Mouse (Mus musculus) spleen, postnatal 36 days (tissue): ENCODE results near the gene Dhrs1.

Experiments used
- DNase-seq, 2 experiments: peaks; one replicate each; pipeline ENCODE4 v3.0.0; 2022; ENCODE audit warnings: low spot score in 2 of 2, mixed read lengths in 1 of 2

Dhrs1 gene

GRCm38 (mm10) chr14:55745180-55745860 lies at the start of gene Dhrs1, which contains the start of gene Nop9:
TSS of gene Dhrs1 (minus strand) at chr14:55745690.
TSS of gene Nop9 (plus strand) at chr14:55745693.
- DNase-seq, result peak; percentile 81 to 84

GRCm38 (mm10) chr14:55793946-55794345 lies 48.5 kb upstream of the Dhrs1 start:
- DNase-seq, result no peak

- DNase-seq, result no peak
Measured at GRCm38 (mm10) chr14:55793461-55793860, 48.0 kb upstream of the Dhrs1 start.

DNA sequence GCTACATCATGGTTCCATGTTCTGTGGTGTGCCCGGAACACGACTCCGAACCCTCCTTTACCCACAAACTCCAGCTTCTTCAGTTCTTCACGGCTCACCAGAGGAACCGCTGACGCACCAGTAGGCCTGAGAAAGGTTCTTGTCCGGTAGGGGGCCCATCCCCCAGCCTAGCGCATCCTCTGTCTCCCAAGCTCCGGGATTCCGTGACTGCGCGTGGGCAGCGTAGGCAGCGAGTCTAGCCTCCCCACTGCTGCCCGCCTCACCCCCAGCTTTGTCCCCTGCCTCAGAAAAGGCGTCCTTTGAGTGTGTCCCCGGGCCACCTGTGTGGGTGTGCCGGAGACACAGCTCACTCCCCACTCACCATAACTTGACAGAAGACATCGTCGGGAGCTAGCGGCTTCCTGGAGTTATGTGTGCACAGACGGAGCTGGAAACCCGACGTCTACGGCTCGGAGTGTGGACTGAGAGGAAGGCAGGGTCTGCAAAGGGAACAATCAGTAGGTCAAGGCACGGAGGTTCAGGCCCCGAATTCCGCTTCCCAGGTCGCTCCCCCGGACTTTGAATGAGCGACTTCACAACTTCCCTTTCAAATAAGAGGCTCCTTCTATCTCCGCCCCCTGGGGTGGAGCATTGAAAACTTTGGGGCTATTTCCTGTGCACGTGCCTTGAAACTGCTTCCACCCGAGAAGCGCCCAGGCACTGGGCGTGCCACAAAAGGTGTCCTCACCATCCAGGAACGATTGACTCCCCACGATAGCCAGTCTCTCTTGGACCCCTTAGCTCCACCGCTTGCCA lies 43.0 kb upstream of the Dhrs1 start, which contains the start of gene Ripk3:
Ripk3 (minus strand) TSS at position 610 of the 795 bp plus-strand sequence.
- peak; percentile 77 to 84 for DNase-seq

GRCm38 (mm10) chr14:55787731-55788130 lies 42.2 kb upstream of the Dhrs1 start:
- DNase-seq, result peak in 1 of 2 experiments; percentile 0

DNA sequence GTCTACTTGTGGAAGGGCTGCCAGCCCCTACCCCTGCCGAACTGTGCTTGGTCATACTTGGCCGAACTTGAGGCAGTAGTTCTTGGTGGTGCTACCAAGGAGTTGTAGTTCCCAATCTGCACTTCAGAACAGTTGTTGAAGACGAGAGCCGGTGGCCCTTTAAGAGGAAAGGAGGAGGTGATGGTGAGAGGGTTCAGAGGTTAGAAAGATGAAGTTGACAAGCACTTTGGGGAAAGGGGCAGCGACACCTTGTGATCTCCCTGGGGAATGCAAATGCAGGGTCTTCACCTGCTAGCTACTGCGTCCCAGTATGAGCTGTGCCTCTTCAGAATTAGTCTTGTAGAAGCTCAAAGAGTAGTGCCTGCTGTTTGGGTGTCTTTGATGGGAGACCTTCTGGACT lies 39.7 kb upstream of the Dhrs1 start:
- DNase-seq, result peak in 1 of 2 experiments; percentile 0

GRCm38 (mm10) chr14:55783958-55784235 lies 38.4 kb upstream of the Dhrs1 start, which contains the start of gene Adcy4:
TSS of gene Adcy4 (minus strand) at chr14:55784095.
- DNase-seq, result no peak

GRCm38 (mm10) chr14:55783171-55783957 lies 37.9 kb upstream of the Dhrs1 start:
- peak; percentile 0 for DNase-seq

DNA sequence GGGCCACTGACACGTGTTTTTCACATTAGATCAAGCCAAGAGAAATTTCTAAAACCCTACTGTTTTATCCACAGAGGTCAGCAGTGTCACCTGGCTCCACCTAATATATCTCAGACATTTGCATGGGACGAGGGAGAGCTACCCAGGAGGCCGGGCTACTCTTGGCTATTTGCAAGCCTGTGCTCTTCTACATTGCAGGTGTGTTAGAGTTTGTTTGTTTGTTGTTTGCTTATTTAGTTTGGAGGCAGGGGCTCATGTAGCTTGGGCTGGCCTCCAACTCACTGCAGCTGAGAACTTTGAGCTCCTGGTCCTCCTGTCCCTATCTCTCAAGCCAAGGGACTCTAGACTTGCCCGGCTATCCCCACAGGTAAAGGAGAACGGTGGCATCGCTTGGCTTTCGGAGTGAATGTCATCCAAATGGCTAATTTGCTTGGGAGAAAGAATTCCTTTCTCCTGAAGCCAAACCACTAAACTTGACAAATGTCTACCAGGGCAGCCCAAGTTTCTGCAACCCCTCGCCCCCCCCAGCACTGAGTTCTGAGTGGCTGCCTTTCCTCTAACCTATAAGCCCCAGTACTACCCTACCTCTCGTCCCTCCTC lies 37.0 kb upstream of the Dhrs1 start:
- DNase-seq, result peak; percentile 0 to 1

DNA sequence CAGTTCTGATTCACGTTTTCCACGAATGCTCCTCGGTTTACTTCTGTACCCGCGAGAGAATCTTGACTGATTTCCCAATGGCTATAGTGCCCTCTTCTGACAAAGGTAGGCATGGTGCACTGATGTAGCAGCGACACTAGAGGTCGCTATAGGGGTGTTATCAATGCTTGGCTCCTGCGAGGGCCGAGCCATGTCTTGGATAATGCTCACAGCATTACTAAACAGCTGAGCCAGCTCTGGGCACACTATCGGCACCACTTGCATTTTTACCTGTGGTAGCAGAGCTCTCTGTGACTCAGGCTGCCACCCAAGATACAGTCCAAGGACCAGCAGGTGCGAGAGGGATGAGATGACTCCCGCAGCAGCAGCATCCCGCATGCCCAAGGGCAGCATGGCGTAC lies 35.8 kb upstream of the Dhrs1 start:
- DNase-seq, result peak; percentile 45 to 51

- DNase-seq, result peak; percentile 0 to 1
Measured at GRCm38 (mm10) chr14:55780736-55781135, 35.2 kb upstream of the Dhrs1 start.

- peak in 1 of 2 experiments; percentile 0 for DNase-seq
Measured at GRCm38 (mm10) chr14:55779656-55780055, 34.2 kb upstream of the Dhrs1 start.

GRCm38 (mm10) chr14:55778686-55779085 lies 33.2 kb upstream of the Dhrs1 start:
- peak in 1 of 2 experiments; percentile 1 for DNase-seq

DNA sequence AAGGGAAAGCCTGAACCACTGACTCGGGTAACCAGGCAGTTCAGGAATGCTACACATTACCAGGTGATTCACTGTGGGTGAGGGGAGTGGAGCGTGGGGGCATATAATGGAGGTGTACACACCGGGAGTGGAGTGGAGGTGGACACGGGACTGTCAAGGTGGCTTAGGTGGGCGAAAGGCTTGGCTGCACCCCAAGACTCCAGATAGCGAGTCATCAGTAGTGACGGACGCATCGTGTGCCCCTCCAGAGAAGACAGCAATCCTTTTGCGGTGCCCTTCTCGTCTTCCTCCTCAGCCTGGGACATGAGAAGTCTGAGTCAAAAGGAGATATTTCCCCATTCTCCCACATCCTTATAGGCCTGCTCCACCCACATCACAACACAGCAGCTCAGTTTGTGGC lies 32.3 kb upstream of the Dhrs1 start:
- DNase-seq, result no peak

GRCm38 (mm10) chr14:55777176-55777575 lies 31.7 kb upstream of the Dhrs1 start:
- DNase-seq, result no peak

DNA sequence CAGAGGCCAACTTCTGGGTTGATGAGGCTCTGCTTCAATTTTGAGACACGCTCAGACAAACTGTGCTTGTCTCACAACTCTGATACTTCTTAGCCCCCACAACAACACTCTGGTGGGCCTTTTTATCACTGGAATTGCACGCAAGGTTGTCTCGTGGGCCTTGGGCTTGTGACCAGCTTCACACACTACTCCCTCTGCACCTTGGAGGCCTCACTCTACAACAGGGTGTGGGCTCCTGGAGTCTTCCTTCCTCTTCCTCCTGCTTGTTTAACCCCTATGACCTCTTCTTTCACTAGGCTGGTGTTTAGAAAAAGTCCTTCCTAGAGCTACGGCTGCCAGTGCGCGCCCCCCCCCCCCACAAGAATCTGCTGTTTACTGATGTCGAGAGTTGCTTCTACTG lies 31.2 kb upstream of the Dhrs1 start:
- DNase-seq, result no peak

DNA sequence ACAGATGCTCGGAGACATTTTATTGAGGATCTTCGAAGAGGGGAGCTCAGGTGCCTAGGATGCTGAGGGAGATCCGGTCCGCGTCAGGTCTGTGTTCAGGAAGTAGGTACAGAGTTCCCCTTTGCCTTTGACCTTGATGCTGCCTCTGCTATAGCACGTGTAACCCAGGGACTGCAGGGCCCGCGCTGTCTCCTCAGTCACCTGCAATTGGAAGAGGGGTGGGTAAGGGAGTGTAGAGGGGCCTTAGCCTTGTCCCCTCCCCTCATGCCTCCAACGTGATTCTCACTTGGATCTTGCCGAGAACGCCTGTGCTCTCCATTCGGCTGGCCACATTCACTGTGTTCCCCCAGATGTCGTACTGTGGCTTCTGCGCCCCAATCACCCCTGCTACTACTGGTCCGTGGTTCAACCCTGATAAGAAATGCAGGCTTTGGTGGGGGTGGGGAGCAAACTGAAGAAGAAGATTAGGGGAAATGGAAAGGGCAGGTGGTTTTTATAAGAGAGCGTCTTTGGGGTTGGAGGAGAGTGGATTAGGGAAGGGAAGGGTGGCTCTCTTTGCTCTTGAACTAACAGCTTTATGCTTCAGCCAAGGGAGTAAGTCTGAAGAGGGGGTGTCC lies 23.7 kb upstream of the Dhrs1 start:
- DNase-seq, result no peak

DNA sequence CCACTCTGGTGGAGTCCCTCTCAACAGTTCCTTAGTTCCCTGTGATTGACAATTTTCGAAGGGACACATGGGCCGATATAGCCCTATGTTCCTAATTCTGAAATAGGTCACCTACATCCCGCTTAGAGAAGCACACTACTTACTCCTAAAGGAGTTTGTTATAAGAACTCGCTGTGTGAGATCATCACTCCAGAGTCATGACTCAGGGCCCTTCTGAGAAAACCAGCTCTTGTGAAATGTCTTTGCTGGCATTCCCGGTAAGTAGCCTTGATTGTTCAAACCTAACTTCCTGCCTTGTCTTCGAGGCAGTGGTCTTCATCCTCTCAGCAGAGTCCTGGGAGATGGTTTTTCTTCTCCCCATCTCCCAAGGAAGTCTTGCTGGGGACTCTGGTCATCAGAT lies 23.1 kb upstream of the Dhrs1 start:
- DNase-seq, result no peak

DNA sequence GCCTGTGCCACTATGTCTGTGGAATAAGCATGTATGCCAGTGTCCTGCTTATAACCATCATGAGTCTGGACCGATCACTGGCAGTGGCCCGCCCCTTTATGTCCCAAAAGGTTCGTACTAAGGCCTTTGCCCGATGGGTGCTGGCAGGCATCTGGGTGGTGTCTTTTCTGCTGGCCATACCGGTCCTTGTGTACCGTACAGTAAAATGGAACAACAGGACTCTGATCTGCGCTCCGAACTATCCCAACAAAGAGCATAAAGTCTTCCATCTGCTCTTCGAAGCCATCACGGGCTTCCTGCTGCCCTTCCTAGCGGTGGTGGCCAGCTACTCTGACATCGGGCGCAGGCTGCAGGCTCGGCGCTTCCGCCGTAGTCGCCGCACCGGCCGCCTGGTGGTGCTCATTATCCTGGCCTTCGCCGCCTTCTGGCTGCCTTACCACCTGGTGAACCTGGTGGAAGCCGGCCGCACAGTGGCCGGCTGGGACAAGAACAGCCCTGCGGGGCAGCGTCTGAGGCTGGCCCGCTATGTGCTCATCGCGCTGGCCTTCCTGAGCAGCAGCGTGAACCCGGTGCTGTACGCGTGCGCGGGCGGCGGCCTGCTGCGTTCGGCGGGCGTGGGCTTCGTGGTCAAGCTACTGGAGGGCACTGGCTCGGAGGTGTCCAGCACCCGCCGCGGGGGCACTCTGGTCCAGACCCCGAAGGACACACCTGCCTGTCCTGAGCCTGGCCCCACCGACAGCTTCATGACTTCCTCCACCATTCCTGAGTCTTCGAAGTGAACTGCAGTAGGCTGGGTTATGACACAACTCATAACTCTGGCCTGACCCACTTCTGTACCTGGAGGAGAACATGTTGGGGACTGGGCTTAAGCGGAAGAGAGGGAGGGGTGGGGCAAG lies 22.3 kb upstream of the Dhrs1 start:
- DNase-seq, result no peak

- DNase-seq, result no peak
Measured at GRCm38 (mm10) chr14:55765696-55766095, 20.2 kb upstream of the Dhrs1 start, which contains the start of gene Ltb4r1. TSS of gene Ltb4r1 (plus strand) at chr14:55765962.
